Mouse (Mus musculus): ENCODE data around the gene Krt20.

DNA sequence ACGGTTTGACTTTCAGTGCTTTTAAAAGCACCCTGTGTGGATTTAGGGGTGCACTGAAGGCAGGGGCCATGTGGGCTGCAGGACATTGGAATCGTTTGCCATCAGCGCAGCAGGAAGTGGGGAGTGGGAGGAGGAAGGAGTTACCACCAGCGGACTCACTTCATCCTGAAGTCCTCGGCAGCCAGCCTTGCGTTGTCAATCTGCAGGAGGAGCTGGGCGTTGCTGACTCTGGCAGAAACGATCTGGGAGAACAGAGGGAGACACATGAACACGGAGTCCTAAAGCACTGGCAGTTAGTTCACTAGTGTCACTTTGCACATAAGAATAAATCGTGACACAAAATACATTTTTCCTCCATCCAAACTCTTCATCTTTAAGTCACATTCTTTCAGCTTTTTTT lies 17.4 kb downstream of the Krt20 start:
- TF ChIP-seq CTCF (IDR thresholded peaks at IDR 0.05; ENCODE audit: borderline replicate concordance, extremely low read depth, insufficient read depth, insufficient read length), result no peak
- no peak for TF ChIP-seq POLR2A (IDR thresholded peaks at IDR 0.05; ENCODE audit: borderline replicate concordance, extremely low read depth, insufficient read depth, insufficient read length, poor library complexity, severe bottlenecking)
